Mouse (Mus musculus): ENCODE measurements around the gene Zpr1.
A peak's percentile ranks its signal among the peaks of the same experiment; 100 is the strongest.

Zpr1 gene

GRCm38 (mm10) chr9:46272677-46273454 lies at the start of gene Zpr1:
Zpr1 (plus strand) TSS chr9:46273064.
- peak; percentile 89 to 91 for DNase-seq

- DNase-seq = no peak
Measured at GRCm38 (mm10) chr9:46223090-46223489, 49.8 kb upstream of the Zpr1 start.

DNA sequence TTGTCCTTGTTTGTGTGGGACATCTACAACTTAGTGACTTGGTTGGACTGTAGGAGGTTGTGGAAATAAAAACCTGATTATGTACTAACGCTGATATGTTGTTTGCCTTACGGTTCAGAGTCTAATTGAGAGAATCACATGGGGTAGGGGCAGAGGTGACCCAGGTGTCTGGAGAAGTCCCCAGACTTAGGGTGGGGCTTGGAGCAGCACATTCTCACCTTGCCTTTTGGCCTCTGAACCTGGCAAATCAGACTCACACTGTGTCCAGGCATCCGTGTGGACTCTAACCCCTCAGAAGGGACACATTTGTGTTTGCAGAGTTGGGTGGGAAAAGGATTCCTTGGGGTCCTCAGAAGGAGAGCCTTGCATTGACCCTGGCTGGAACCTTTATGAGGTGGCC lies 48.8 kb upstream of the Zpr1 start:
- DNase-seq = no peak

DNA sequence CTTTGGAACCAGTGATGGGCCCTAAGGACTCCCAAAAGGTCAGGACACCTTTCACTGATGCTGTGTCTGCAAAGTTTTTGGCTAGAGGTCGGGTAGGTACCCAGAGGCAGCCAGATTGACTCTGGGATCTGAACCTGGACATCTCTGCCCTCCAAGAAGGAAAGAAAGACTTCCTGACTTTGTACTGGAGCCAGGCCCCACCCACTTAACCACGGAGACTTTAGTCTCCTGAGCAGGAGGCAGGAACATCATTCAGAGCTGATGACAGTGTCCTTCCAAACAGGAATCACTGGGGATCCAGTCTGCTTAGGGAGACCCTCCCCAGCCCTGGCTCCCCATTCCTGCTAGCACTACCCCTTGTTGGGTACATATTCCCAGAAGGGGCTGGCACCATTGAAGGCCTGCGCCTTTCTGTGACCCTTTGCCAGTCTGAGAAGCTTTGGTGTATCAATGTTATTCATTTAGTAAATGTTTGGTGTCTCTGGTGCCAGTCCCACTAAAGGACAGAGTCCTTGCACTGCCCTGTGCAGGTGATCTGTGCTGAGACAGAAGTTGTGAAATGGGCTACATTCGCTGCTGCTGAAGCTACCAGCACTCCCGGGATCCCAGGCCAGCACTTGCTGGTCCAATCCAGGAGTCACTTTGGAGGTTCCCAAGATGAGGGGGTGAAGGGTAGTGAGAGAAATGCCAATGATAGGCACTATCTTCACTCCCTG lies 47.8 kb upstream of the Zpr1 start:
- no peak for DNase-seq

- DNase-seq = no peak
Measured at GRCm38 (mm10) chr9:46227064-46227614, 45.7 kb upstream of the Zpr1 start.

GRCm38 (mm10) chr9:46228491-46228890 lies 44.4 kb upstream of the Zpr1 start, which contains the start of gene Apoa1:
Apoa1 (plus strand) TSS chr9:46228580.
- DNase-seq = no peak

- peak; percentile 89 to 93 for DNase-seq
Measured at GRCm38 (mm10) chr9:46229573-46230449, 43.1 kb upstream of the Zpr1 start.

DNA sequence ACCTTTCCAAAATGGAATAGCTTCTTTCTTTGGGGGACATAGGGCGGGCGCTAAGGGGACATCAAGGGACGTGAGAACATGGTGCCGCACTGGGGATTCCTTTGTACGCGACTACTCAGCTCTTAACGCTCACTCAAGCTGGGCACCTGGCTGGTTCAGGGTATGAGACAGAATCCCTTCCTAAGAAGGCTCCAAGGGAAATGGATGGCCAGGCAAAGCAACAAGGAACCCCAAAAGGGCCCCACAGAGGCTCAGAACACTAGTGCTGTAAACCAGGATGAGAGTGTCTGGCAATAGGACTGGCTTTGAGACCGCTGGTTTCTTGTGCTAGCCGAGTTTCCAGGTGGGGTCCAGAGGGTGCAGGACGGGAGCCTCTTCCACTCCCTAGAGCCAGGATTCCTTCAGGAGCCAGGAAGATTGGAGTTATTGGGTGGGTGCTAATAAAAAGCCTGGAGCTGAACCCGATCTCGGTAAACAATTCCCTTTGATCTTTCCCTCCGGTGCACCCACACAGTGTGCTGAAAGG lies 42.4 kb upstream of the Zpr1 start:
- no peak for DNase-seq

DNA sequence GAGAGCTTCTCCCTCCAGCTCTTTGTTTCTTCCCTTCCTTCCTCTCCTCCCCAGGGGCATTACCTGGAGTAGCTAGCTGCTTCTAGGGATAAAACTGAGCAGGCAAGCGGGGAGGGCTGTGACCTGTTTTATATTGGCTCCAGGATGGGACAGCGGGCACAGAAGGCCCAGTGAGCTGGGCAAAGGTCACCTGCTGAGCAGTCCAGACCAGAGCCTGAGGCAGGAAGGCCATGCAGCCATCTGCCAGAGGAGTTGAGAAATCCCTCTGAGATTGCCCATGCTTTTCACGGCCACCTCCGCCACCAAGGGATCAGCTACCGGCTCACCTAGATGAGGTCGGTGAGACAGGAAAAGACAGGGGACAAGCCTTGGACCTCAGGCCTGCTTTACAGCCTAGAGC lies 37.7 kb upstream of the Zpr1 start:
- no peak for DNase-seq

DNA sequence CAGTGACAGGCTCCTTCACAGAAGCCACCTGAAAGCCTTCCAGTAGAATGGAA lies 37.4 kb upstream of the Zpr1 start, which contains the start of gene Apoc3:
Apoc3 (minus strand) TSS at position 41 of the 53 bp plus-strand sequence.
- DNase-seq = no peak

DNA sequence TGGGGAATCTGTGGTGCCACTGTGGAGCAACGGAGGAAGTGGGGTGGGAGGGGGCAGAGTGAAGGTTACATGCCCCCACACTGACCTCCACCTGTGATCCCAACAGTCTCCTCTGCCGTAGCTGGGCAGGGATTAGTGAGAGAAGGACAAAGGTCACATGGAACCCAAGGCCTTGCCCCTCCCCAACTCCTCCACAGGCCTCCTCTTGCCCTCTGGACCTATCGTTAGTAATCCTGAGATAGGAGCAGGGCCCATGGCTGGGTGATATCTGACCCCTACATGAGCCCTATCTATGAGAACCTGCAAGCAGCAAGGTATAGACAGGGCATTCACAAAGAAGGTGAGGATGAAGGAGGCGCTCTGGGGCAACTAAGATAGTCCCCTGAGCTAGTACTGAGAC lies 37.2 kb upstream of the Zpr1 start:
- DNase-seq = no peak

GRCm38 (mm10) chr9:46238850-46239249 lies 34.0 kb upstream of the Zpr1 start:
- DNase-seq = no peak

DNA sequence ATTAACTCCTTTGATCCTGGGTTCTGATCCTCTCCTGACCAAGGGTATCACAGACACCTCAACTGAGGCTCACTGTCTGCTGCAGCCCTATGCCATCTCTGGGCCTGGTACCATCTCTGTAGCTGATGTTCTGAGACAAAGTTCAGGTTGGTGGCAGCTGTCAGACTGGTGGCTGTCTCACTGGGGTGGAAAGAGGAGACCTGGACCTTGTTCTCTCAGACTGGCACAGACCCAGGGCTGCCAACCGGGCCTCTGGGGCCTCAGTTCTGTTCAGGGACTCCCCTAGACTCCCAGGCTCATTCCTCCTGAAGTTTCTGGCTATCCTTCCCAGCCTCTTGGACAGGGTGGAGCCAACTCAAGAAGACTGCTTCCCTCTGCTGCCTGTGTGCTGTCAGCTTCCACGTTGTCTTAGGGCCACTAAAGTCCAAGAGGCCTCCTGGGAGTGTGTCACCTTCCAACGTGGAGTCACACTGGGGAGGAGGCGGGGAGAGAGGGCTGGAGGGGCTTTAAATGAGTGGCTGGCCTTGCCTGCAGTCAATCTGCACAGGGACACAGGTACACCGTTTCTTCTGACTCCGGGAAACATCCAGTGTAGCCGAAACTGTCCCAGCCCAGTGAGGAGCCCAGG lies 32.2 kb upstream of the Zpr1 start, which contains the start of gene Apoa4:
Apoa4 (plus strand) TSS at position 171 of the 628 bp plus-strand sequence.
- DNase-seq = no peak

GRCm38 (mm10) chr9:46241818-46242217 lies 31.0 kb upstream of the Zpr1 start:
- no peak for DNase-seq

GRCm38 (mm10) chr9:46243122-46243521 lies 29.7 kb upstream of the Zpr1 start:
- DNase-seq = no peak

GRCm38 (mm10) chr9:46243584-46243983 lies 29.3 kb upstream of the Zpr1 start:
- no peak for DNase-seq

DNA sequence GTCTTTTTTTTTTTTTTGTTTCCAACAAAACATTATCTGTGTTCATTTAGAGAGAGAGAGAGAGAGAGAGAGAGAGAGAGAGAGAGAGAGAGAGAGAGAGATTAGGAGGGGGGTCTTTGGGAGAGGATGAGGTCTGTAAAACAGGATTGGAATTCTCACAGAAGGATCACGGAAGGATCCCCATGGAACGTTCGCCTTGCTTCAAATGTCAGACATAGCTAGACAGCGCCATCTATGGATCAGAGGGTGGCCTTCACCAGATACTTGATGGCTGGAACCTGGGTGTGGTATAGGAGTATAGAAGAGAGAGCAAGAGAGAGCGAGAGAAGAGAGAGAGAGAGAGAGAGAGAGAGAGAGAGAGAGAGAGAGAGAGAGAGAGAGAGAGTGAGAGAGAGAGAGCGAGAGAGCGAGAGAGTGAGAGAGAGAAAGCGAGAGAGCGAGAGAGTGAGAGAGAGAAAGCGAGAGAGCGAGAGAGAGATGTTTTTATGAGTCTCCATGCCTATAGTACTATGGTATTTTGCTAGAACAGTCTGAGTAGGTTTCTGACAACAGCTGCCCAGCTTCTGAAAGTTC lies 26.0 kb upstream of the Zpr1 start:
- peak; percentile 85 to 89 for DNase-seq

GRCm38 (mm10) chr9:46256177-46256576 lies 16.7 kb upstream of the Zpr1 start:
- DNase-seq = no peak

GRCm38 (mm10) chr9:46256658-46257385 lies 16.0 kb upstream of the Zpr1 start:
- no peak for DNase-seq

- DNase-seq = no peak
Measured at GRCm38 (mm10) chr9:46257546-46257945, 15.3 kb upstream of the Zpr1 start.

DNA sequence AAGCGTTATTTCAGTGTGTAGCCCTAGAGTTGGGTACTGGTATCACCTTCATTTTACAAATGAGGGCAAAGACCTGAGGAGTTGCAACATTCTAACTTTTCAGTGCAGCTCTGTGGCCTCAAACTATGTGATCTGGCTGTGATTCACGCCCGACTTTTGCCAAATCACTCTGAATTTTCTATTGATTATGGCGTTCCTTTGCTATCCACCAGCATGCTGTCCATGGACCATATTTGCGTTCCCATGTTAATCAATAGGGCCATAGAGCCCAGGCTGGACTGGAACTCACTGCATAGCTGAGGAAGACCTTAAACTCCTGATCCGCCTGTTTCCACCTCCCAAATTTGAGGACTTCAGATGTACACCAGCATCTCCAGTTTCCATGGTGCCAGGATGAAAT lies 13.8 kb upstream of the Zpr1 start:
- no peak for DNase-seq

- DNase-seq = no peak
Measured at GRCm38 (mm10) chr9:46261131-46261530, 11.7 kb upstream of the Zpr1 start.

All from cerebellum, postnatal 10 days (tissue).